Mouse (Mus musculus) E14TG2a.4 (cell line): ENCODE measurements around the gene Pde4d.

ENCODE experiments used
- CTCF ChIP-seq: conservative IDR thresholded peaks from 2 replicates; pipeline ENCODE4 v1.5.1; 2014; ENCODE audit warnings: low read length
- NANOG ChIP-seq: IDR thresholded peaks from 2 replicates; pipeline ENCODE4 v1.6.1; 2014; ENCODE audit warnings: borderline replicate concordance, low read length, mixed read lengths

DNA sequence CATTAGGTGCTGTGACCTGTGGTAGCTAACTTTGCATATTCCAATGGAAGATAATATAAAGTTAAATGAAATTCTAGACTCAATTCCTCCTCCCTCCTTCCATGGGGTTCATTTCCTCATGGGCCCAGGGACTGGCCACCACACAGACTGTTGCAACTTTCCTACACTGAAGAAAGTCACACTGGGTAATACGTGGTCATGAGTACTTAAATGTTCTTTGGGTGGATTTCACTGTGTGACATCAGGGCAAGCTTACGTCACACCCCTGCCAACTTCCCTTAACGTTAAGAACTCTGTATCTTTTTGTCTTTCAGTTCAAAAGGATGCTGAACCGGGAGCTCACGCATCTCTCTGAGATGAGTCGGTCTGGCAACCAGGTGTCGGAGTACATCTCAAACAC lies 1483.8 kb downstream of the Pde4d start:
- TF ChIP-seq CTCF (no peak), NANOG (no peak)
